Mouse (Mus musculus): ENCODE measurements around the gene Sh3bgrl3.

The Sh3bgrl3 gene

GRCm38 (mm10) chr4:134113356-134113994 is 15.1 kb downstream of the Sh3bgrl3 start:
- ATAC-seq (ENCODE audit: insufficient number of reproducible peaks, low FRiP score, low TSS enrichment): no peak

DNA sequence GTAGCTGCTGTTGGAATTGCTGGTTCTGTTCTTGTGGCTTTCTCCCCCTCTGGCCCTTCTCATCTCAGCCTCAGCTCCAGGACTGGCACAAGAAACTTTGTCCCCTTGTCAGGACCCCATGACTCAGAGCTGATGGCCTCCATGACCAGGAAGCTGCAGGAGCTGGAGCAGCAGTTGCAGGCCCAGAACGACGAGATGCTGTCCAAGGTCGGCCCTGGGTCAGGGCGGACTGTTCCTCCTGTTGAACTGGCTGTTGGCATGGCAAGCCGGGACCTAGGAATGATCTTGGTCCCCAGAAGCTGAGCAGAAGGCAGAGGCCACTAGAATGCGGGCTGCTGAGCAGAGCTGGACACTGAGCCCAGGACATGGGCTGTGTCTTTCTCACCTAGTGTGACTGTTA is 16.2 kb downstream of the Sh3bgrl3 start:
- ATAC-seq (ENCODE audit: insufficient number of reproducible peaks, low FRiP score, low TSS enrichment): no peak

- ATAC-seq (ENCODE audit: insufficient number of reproducible peaks, low FRiP score, low TSS enrichment): no peak
These were observed 17.9 kb downstream of the Sh3bgrl3 start for GRCm38 (mm10) chr4:134110653-134111052.

DNA sequence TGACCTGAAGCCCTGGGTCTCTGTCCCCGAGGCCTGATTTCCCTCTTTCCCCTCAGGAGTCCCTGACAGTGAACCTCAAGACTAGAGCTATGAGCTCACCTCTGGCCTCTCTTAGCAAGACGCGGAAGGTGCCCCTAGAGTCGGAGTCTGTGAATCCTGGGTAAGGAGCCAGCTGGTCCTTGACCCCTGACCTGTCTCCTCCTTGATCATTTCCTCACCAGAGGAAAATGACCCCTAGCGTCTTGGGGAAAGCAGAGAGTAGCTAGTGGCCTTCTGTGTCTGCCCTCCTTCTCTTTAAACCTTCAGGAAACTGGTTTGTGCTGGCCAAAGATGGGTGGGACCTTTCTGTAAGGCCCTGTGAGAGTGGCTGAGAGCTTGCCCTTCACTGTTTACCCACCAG is 20.4 kb downstream of the Sh3bgrl3 start:
- no peak for ATAC-seq (ENCODE audit: insufficient number of reproducible peaks, low FRiP score, low TSS enrichment)

DNA sequence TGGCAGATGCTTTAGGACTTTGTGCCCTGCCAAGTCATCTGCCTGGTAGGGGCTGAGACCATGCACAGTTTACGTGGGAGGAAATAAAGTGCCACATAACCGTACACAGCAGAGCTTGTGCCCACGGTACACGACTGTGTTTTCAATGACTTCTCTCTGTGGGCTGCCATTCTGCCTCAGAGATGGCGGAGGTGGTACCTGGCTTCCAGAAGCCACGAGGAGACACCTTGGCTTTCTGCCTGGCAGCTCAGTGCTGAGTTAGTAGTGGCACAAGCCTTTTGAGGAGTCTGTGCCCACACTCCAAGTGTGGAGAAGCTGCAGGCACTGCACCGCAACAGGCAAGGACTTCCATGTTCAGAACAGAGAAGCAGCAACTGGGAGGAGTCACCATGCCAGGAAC is 20.9 kb downstream of the Sh3bgrl3 start:
- ATAC-seq (ENCODE audit: insufficient number of reproducible peaks, low FRiP score, low TSS enrichment): no peak

DNA sequence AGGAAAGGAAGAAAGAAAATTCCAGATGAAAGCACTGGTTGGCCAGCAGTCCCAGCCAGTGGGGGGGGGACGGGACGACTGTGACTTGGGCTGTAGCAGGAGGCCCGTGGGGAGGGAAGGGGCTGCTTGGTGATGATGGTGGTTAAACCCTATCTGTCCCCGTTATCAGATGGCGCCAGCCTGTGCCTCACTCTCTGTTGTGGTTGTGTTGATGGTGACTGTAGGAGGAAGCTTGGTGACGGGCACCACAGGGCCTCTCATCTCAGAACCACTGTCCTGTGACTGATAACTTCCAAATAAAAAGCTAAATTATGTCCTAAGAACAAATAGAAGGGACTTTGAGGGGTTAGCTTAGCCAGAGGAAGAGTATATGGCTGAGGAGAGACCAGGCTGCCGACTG is 22.5 kb downstream of the Sh3bgrl3 start:
- no peak for ATAC-seq (ENCODE audit: insufficient number of reproducible peaks, low FRiP score, low TSS enrichment)

DNA sequence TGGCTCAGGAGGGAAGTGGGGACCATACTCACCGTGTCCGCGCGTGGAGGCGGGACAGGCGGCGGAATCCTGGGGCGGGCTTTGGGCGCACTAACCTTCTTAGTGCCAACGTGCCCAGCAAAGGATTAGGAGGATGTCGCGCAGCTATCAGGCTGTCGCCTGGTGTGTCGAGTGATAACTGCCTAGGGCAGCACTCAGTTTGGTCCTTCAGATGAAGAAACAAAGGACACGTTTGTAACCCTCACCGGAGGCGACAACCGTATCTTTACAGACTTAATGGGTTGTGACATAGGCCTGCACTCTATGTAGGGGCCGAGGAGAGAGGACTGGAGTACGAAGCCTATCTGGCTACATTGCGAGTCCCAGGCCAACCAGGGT is 25.9 kb downstream of the Sh3bgrl3 start:
- peak; percentile 33; the same call in 1 of the 2 replicates for ATAC-seq (ENCODE audit: insufficient number of reproducible peaks, low FRiP score, low TSS enrichment)

DNA sequence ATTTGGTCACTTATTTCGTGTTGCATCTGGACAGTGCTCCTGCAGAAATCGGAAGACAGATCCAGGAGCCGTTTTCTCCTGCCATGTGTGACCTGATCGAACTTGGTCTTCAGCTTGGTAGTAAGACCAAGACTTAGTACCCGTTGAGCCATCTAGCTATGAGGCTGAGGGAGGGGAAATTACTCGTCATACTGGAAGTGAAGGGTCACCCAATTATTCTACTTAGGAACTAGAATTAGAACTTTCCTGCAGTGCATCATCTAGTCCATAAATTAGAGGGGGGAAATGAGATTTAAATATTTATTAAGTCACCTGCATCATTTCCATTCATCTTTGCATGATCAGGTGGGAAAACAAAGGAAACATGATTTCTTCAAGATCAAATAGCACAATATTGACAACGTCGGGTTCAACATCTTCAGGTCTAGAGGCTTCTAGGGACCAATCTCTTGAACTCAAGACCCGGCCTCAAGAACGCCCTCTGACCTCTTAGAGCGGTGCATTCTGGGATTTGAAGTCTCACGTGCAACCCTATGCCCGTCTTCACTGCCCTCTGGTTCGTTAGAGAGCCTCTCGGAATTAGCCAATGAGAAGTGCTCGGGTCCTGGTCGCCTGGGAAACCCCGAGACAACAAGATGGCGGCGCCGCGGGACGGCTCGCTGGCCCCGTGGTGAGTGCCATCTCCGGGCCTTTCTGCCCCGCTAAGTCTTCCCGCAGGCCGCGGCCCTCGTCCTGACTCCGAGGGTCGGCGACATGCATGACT is 26.4 kb downstream of the Sh3bgrl3 start, which contains the start of gene Ubxn11:
TSS of gene Ubxn11 (plus strand) at position 592 of the 763 bp plus-strand sequence.
- ATAC-seq (ENCODE audit: insufficient number of reproducible peaks, low FRiP score, low TSS enrichment): peak; percentile 100

DNA sequence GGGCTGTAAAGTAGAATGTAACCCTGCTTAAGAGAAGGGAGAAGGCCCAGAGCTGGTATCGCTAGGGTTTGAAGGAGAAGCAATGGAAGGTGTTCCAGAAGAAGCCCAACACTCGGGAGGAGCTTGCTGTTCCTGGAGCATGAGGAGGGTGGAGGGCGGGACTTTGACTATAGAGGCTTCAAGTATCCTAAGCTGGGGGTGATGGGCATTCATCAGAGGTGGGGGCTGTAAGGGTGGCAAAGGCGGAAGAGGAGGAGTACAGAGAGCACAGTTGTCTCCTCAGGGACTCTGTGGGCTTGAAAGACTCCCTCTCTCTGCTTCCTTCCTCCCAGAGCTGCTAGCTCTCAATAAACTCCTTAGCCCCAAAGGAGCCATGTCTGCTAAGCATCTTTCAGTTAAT is 28.3 kb downstream of the Sh3bgrl3 start:
- no peak for ATAC-seq (ENCODE audit: insufficient number of reproducible peaks, low FRiP score, low TSS enrichment)

GRCm38 (mm10) chr4:134098628-134099027 is 30.0 kb downstream of the Sh3bgrl3 start:
- ATAC-seq (ENCODE audit: insufficient number of reproducible peaks, low FRiP score, low TSS enrichment): no peak

DNA sequence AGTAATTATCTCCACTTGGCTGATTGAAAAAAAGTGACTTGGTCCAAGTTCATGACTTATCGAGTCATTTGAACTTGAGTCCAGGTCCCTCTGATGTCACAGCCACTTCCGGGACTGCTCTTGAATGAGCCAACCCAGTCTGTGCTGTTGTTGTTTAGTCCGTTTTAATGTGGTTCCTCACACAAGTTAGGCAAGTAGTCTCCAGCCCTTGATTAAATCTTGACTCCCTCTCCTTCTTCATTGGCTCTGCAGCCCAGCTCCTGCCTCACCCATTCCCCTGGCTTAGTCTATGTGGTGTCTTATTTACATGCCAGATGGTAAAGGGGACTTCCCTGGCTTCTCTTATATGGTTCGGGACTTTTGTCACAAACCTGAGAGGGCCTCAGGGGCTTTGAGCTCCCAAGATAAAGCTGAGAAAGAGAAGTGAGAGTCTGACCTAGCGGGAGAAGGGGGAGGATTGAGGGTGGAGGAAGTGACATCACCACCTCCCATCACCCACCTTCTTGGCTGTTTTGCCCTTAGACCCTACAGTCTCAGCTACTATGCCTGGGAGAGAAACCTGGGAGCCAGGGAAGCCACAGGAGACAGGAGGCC is 31.5 kb downstream of the Sh3bgrl3 start:
- no peak for ATAC-seq (ENCODE audit: insufficient number of reproducible peaks, low FRiP score, low TSS enrichment)

DNA sequence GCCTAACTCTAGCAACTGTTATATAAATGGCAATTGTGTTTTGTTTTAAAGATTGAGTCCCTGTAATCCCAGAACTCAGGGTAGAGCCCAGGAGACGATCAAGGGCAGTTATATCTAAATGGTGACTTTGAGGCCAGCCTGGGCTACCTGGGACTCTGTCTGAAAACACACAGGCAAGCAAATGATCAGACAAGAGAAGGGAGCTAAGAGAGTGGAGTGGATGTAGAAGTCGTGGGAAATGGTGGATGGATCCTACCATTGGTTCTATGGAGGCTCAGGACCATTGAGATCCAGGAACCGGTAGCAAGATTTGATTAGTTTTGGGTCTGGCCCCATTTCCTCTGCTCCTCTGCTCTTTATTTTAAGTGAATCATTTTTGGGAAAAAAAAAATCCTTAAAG is 32.5 kb downstream of the Sh3bgrl3 start:
- no peak for ATAC-seq (ENCODE audit: insufficient number of reproducible peaks, low FRiP score, low TSS enrichment)

DNA sequence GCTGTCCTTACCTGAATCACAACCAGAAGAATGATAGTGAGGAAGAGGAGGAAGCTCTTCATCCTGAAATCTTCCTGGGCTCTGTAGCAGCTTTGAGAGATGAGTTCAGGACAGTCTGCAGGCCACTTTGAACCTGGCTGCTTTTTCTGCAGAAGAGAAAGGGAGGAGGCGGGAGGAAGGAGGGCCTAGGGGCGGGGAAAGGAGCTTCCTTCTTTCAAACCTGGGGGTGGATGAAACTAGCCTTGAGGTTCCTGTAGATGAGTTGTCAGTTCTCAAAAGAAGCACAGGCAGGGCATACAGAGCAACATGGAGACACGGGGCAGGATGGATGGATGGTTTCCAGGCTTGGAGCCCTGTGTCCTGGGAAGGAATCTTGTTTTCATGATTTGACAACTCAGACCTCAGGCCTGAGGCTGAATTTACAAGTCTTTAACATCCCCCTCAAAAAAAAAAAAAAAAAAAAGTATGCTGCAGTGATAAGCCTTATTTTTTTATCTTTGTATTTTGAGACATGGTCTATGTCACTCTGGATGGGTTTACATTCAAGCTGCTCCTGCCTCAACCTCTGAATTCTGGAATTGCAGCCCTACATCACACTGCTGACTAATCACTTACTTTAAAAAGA is 33.6 kb downstream of the Sh3bgrl3 start, which contains the start of gene Cd52:
TSS of gene Cd52 (minus strand) at position 160 of the 625 bp plus-strand sequence.
- ATAC-seq (ENCODE audit: insufficient number of reproducible peaks, low FRiP score, low TSS enrichment): no peak

DNA sequence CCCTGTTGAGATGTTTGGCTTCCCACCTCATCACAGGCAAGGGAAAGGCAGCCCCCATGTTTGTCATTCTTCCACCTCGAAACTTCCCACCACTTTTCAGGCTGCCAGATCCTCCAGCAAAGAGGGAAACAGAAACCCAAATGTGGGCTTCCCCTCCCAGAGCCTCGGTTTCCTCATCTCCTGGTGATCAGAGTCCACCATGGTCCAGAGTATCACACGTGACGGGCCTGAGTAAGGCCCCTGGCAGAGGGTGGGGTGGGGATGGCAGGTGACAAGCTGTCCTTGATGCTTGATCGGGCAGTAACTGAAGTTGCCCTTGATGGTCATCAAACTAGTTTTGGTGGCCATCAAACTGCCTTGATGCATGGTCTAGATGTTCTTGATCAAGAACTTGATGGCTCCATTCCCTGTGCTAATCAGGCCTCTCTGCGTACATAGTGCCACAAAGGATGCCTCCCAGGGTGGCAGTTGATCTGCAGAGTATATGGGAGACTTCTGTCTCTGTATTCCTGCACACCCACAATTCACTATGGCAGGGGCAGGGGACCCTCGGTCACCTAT is 34.5 kb downstream of the Sh3bgrl3 start:
- no peak for ATAC-seq (ENCODE audit: insufficient number of reproducible peaks, low FRiP score, low TSS enrichment)

- no peak for ATAC-seq (ENCODE audit: insufficient number of reproducible peaks, low FRiP score, low TSS enrichment)
These were observed 36.0 kb downstream of the Sh3bgrl3 start for GRCm38 (mm10) chr4:134092382-134093288.

- no peak for ATAC-seq (ENCODE audit: insufficient number of reproducible peaks, low FRiP score, low TSS enrichment)
These were observed 37.4 kb downstream of the Sh3bgrl3 start for GRCm38 (mm10) chr4:134091225-134091529.

DNA sequence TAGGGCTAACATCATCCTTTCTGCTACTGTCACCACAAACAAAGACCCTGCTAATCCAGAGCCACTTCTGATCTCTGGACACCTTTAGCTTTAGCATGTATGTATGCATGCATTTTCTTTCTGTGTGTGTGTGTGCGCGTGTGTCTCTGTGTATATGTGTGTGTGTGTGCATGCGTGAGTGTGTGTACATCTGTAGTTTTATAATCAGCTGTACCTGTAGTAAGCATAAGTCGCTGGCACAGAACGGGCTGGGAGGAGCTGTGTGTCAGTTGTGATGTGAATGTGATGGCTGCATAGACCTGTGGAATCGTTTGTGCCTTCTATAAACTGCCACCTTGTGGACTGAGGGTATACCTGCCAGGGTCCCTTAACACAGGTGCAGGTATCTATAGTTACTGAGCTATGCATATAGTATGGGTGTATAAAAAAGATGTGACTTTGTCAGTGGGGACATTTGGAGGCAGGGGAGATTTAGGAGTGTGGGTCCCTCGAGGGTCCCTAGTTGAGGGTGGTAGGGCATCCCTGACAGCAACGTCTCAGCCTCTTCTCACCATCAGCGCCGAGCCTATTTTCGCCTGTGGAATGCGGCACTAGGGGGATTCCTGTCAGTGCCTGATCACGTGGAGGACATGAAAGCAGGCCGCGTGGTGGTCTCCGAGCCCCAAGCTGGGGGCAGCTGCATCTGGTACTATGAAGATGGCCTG is 37.9 kb downstream of the Sh3bgrl3 start:
- no peak for ATAC-seq (ENCODE audit: insufficient number of reproducible peaks, low FRiP score, low TSS enrichment)

DNA sequence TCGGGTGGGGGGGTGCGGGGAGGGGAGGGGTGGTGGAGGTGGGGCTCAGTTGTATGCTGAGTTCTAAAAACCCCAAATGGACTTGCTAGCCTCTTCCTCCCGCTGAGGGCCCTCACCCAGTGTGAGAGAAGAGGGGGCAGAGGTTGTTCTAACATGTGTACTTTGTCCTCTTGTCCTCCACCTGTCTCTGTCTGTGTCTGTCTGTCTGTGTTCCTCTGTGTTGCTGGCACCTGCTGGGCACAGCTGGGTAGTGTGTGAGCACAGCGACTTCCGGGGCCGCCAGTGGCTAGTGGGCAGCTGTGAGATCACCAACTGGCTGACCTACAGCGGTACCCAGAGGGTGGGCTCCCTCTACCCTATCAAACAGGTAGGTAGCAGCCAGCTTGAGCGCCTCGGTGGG is 39.6 kb downstream of the Sh3bgrl3 start:
- no peak for ATAC-seq (ENCODE audit: insufficient number of reproducible peaks, low FRiP score, low TSS enrichment)

- ATAC-seq (ENCODE audit: insufficient number of reproducible peaks, low FRiP score, low TSS enrichment): peak; percentile 82; the same call in 1 of the 2 replicates
These were observed 41.2 kb downstream of the Sh3bgrl3 start for GRCm38 (mm10) chr4:134087412-134087811.

Data from cerebellum, adult (tissue).